Mouse (Mus musculus) ZHBTc4 (cell line): ENCODE results near the gene Btn1a1.

Source experiments
- DNase-seq: peaks from one replicate; pipeline ENCODE4 v3.0.0-alpha.2; 2011; ENCODE audit warnings: low read depth, low spot score

Btn1a1 gene

DNA sequence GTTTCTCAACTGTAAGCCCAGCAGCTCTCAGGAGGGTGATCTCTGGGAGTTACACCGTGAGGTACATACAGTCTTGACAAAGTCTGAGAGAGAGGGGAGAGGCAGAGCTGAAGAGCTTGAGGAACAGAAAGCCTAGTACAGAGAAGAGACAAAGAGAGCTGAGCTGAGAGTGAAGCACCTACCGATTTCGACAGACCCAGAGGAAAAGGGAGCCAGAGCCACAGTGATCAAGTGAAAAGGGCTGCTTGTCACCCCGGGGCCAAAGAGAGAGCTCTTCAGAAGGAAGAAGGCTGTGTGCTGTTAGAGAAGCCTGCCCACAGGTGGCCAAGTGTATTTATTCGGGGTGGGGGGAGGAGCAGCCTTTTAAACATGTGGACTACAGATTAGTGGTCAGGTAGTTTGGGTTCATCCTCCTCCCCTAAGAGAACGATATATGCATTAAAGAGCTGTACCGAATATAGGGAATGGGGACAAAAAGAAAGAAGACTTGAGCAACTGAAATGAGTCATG, at the start of gene Btn1a1:
TSS of gene Btn1a1 (minus strand) at position 302 of the 510 bp plus-strand sequence.
- peak; percentile 67 for DNase-seq

DNA sequence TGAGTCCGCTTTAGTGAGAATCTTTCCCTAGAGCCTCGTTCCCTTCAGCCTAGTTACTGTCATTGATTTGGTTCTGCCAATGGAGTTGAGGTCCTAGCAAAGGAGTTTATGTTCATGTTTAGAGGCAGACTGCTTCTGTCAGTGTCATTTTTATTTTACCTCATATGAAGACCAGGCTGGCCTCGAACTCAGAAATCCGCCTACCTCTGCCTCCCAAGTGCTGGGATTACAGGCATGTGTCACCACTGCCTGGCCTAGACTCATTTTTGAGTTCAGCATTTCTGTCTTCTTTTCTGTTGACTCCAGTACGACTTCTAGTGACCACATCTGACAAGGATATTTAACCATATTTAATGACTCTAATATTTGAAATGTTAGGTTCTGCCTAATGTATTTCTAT, 49.6 kb upstream of the Btn1a1 start:
- peak; percentile 72 for DNase-seq

DNA sequence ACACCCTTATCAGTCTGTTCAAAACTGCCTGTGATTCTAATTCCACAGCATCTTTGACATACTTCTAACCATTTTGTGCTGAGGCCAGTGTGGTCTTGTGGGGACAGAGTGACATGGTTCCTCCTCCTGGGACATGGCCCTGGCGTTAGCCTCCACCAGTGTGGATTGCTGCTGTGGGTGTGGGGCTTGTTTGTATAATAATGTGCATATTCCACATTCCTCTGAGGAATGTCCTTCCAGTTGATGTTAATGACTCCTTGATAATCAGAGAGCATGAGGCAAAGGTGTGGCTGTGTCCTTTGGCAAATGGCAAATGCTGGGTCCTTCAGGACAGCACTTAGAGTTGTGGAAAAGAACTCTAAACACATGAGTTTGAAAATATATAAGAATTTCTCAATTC, 47.8 kb upstream of the Btn1a1 start:
- peak; percentile 86 for DNase-seq

DNA sequence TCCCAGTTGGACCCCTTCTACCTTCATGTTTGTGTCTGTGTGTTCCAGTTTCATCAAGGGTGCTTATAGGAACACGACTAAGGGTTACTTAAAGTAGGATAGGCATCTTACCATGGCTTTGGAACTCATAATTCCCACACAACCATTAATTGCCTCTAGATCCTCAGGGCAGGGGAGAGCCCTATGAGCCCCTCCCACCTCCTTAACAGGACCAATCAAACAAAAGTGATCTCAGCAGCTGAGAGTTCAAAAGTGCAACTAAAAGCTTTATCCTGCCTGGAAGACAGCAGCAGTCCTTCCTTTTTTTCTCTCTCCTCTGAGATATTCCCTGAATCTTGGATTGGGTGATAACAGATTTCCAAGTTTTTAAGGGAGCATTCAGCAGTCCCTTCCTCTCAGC, 44.4 kb upstream of the Btn1a1 start:
- peak; percentile 51 for DNase-seq

DNA sequence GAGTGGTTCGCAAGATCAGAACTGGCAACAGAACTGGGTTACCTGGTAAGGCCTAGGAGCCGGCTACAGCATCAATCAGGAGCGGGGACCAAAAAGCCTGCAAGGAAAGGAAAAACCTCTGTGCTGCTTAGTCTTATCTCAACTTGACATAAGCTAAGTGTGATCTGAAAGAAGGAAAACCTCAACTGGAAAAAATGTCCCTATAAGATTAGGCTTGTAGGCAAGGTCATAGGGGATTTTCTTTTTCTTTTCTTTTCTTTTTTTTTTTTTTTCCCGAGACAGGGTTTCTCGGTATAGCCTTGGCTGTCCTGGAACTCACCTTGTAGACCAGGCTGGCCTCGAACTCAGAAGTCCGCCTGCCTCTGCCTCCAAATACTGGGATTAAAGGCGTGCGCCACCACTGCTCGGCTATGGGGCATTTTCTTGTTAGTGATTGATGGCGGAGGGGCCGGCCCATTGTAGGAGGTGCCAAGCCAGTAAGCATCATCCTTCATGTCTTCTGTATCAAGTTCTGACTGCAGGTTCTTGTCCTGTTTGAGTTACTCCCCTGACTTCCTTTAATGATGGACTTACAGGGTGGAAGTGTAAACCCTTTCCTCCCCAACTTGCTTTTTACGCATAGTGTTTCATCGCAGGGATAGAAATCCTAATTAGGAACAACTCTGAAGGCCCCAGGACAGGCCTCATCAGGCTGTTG, 41.3 kb upstream of the Btn1a1 start:
- DNase-seq = peak; percentile 93

DNA sequence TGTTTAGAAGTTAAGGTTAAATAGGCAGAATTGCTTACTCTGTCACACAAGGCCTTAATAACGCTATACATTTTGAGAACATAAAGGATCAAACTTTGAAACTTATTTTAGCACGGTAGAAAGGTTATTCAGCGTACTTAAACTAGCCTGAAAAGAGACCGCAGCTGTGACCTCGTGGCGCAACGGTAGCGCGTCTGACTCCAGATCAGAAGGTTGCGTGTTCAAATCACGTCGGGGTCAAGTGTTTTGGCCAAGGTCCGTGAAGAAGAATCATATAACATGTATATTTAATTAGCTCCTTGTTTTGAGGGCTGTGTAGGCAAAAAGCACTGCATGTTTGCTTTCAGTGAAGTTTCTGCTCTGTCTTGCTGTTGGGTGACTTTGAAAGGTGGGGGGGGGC, 40.6 kb upstream of the Btn1a1 start:
- peak; percentile 82 for DNase-seq

DNA sequence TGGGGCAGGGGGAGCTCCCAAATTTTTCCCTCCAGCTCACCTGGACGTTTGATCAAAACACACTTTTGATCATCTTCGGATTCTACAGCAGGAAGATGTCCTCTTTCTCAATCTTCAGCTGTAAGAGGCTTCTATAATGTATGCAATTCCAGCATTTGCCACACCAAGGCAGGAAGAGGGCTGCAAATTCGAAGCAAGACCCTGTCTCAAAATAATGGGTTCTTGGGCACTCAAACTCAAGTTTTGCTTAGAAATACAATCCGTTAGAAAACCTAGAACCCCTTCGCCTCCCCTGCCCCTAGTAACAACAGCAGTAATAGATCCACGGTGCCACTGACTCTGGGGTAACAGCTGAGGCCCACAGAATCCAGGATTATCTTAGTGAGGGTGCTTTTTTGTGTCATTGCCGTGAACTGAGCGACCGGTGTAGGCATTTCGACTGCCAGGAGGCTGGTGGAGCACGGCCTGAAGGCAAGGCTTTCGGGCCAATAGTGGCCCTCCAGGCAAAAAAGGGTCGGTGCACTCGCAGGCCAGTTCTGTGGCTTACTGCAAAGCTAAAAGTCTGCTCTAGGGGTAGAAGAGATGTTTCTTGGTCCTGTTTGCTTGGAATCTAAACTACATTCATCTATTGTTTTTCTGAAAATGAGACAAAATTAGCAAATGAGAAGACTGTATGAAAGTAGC, 40.1 kb upstream of the Btn1a1 start:
- DNase-seq = peak; percentile 74

DNA sequence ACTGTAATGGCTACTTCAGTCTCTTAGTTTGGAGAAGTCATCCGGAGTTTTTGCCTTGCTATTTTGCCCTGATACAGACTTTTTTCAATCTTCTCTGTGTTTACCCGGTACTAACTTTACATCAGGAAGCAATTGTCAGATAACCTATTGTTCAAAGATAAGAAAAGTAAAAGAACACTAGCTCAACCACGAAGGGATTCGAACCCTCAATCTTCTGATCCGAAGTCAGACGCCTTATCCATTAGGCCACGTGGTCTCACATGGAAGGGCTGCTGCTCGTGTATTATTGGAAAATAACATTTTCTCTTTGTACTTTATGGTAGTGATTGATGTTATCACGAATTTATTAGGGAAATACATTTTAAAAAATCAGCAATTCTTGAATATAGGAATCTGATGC, 38.1 kb upstream of the Btn1a1 start:
- peak; percentile 89 for DNase-seq

DNA sequence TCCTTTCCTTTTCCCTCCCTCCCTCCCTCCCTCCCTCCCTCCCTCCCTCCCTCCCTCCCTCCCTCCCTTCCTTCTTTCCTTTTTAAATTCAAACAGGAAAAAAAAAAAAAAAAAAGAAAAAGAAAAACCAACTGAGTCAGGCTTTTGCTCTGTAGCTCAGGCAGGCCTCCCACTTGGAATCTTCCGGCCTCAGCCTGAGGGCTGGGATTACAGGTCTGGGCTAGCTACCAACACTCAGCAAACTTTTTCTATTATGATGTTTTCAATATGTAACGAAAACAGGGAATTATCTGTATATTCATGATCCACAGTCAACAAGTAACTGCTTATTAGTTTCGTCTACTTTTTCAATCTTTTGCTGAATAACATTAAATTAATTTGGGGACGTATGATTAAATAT, 37.2 kb upstream of the Btn1a1 start:
- DNase-seq = no peak

DNA sequence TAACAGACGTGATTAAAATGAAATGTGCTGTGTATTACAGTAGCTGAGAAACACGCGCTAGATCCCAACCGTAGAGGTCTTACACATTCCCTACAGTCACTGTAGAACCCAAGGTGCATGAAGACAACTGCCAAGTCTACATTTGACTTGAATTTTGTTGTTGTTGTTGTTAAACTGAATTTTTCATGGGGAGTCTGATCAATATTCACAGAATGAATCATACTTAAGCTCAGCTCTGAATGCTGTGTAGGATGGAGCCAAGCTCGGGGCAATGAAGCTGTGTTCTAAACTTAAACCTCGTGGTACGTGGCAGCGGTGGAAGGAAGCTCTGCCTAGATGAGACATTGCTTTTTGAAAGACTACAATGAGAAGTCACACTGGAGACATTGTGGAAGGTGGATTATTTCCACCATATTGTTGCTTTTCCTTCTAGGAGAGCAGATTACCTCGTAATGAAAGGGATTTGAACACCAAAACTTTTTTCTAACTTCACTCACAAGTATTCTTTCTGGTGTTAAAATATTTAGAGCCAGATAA, 36.4 kb upstream of the Btn1a1 start:
- DNase-seq = no peak

DNA sequence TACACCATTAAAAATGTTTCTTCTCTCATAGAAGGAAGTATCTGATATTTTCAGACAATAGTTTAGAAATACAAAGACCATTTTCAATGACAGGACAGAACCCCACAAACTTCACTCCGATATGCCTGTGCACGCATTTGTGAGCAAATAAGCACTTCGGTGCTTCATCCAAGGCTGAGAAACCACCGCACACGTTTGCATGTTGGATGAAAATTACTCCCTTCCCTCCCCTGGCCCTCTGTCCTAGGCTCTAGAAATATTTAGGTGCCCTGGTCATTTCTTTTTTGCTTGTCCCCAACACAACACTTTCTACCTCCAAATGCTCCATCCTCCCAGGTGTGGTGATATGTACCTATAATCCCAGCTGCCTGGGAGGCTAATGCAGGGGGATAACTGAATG, 35.8 kb upstream of the Btn1a1 start:
- no peak for DNase-seq

DNA sequence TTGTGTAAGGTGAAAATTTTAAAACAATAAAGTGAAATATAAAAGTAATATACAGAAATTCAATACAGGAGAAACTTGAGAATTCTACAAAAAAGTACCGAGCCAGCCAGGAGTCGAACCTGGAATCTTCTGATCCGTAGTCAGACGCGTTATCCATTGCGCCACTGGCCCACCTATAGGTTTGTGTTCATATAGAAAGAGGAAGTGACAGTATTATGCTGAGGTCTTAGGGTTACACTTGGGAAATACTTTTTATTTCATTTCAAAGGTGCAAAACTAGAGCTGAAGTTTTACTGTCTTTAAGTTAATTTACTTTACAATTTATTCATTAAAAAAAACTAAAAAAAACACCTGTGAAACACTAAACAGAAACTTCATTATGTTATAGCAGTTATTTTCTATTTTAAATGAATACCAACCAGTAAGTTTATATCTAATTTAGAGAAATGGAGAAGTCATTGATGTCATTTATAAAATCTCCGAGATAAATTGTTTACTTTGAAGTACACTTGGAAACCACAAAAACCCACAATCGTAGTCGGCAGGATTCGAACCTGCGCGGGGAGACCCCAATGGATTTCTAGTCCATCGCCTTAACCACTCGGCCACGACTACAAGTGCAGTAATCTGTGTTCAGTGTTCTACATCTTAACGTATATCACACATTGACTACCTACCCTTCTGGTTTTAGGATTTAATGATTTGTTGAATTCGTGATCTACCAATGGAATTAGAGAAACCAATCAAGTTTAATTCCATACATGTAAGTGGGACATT, 34.9 kb upstream of the Btn1a1 start:
- DNase-seq = peak; percentile 92

DNA sequence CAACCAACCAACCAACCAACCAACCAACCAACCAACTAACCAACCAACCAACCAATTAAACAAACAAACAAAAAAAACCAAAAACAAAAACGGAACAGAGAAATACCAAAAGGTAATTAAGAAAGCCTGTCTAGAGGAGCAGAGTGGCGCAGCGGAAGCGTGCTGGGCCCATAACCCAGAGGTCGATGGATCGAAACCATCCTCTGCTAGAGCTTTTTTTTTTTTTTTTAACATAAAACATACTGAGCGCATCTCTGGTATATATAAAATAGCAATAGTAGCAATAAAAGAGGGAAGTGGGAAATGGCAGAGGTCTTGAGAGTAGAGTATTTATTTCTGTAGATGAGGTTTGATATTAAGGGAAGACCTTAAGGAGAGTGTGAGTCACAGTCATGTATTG, 34.2 kb upstream of the Btn1a1 start:
- DNase-seq = peak; percentile 55

DNA sequence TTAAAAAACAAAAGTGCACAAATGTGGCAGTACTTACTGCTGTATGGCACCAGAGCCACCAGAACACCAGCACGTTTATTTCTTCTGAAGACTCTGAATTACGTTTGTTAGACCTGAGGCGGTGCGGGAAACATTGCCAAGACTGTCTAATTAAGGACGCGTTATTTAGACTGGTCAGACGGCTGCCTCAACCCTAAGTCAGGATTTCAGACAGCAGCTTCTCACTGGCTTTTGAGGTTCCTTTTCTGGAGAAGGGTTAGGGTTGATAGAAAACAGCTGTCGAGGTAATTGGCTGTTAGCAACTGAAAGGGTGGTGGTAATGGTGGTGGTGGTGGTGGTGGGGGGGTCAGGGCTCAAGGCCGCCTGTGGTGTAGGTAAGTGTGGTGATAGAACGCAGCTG, 33.0 kb upstream of the Btn1a1 start:
- peak; percentile 41 for DNase-seq

DNA sequence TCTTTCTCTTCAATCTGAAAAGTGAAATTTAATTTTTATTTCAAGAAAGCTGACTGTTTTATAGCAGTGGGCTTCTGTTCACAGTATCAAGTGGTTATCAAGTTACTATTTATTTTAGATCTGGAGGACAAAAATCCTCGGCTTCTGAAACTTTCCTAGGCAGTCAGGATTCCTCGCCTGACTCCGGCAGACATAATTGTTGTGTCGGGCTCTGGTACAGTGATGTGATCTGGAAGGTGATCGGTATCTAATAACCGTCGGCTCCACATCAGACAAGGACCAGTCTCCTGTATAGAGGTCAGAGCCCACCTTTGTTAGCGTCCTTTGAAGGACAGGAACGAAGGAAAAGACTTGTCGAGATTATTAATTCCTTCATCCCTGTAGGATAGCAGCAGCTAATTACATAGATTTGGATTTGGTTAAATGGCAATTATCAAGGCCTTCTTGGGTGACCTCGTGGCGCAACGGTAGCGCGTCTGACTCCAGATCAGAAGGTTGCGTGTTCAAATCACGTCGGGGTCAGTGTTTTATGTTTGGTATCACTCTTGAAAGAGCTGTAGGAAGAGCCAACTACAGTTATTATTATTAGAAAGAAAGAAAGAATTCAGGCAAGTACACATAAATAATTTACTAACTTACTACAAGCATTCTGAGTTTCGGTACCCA, 32.1 kb upstream of the Btn1a1 start:
- DNase-seq = peak; percentile 85

DNA sequence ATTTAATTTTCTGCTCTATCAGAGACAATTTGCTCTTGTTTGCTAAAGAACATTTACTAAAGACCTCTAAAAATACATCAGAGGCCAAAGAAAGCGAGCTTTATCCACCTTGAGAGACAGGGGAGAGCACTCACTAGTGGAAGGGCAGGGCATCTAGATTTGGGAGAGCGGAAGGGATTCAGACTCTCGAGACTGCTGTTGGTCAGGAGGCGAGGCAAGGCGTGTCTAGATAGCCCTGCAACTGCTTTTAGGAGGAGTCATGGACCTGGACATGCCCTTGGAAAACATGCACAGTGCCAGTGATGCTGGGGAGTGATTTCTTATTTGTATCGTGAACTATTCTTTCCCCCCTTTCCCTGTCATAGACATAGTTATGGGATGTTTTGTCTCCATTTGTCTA, 29.8 kb upstream of the Btn1a1 start:
- DNase-seq = peak; percentile 59

DNA sequence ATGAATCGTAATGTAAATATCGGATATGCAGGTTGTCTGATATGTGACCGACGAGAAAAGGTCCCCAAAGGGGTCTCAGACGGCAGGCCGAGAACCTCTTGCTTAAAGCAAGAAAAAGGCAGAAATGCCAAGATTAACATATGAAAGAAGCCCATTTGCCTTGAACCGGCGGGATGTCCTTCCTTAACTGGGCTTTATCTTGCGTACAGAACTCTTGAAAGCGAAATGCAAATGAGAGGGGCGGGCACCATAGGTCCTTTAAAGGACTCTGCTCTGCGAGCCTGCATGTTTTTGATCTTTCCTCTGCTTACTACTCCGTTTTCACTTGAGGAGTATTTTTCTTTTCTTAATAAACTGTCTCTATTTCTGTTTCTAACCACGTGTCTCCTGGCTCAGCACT, 26.3 kb upstream of the Btn1a1 start:
- DNase-seq = peak; percentile 95

DNA sequence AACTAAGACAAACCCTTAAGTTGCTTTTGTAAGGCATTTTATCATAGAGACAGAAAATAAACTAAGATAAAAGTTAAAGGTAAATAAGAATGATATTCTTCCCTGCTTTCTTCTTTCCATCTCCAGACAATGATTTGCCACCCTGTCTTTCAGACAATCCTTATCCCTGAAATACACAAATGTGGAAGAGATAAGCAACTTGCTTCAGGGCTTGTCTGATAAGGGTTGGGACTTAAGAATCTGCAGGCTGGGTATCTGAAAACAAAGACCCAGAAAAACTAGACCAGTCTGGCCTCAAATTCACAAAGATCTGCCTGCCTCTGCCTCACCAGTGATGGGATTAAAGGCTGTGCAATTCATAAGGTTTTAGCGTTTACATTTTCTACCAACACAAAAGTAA, 25.6 kb upstream of the Btn1a1 start:
- no peak for DNase-seq

DNA sequence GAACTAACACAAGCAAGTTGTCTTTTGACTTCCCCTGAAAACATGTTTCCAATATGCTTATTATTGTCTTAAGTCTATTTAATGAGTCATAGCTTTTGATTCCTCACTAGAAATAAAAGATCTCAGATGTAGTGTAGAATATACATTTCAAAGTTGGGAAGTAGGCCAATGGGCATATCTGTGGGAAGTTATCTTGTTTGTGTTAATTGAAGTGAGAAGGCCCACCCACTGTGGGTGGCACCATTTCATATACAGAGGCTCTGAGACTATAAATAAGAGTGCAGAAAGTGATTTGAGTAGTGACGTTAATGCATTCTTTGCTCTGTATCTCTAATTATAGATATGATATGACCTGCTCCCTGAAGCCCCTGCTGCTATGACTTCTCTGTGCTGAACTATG, 25.2 kb upstream of the Btn1a1 start:
- DNase-seq = no peak

DNA sequence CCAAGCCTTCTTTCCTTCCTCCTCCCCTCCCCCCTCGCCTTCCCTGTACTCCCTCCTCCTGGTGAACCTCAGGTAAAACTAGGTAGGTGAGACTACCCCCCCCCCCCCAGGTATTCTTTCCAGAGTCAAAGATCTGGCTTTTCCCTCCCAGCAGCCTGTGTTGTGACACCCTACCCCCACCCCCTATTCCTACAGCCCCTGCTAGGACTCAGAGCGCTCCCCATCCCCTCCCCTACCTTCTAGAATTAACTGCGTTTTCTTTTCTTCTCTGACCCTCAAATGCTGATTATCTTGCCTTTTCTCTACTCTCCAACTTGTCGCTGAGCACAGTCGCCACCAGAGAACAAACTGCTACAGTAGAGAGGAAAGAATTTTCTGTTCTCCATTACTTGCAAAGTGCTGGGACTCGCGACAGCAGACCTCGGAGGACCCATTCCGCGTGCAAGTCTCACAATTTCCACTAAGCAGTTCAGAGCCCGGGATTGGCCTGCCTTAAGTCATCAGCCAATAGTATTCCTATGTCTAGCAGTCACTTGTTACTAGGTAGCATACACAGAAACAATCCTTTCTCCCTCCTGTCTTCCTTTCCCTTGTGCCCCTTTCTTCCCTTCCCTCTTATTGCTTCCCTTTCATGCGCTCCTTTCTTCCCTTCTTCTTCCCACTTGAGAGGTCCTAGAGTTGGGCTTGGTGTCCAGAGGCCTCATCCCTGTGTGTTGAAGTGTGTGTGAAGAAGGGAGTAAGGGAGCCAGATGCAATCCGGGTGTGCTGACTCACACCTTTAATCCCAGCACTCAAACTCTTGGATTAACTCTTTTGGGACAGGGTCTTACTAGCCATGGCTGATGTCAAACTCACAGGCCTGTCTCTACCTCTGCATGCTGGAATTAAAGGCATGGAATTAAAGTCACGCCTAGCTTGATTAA, 23.0 kb upstream of the Btn1a1 start, which contains the start of gene Btn2a2:
TSS of gene Btn2a2 (minus strand) at position 458 of the 923 bp plus-strand sequence.
- peak; percentile 89 for DNase-seq
